Mouse (Mus musculus): ENCODE results near the gene Bicc1. TPM values are rescaled to one million over a fixed set of nuclear protein-coding genes. Genes with fewer than 3 reads are reported as not detected.
"Not testable (repeated sequence)": the region's sequence is repeated elsewhere in the genome, so short reads cannot be mapped to it uniquely, and the experiment has no call there.

The Bicc1 gene
- total and polyA plus RNA-seq, 3 experiments: 0.16 TPM; not detected in 2

- Histone ChIP-seq H3K36me3 (replicated peaks) (no peaks in the 10 kb centered on the region), H3K27me3 (ENCODE audit: insufficient read depth, low read length) (no peaks in the 10 kb centered on the region), H3K4me1 (ENCODE audit: insufficient read depth, low read depth, low read length) (no peaks in the 10 kb centered on the region), H3K9me3 (replicated peaks) (peaks cover 61% of the 10 kb centered on the region), H3K4me3 (ENCODE audit: low read depth, low read length) (no peak overlapping the region)
- DNase-seq (ENCODE audit: low spot score) (no peak), ATAC-seq (ENCODE audit: extremely low read depth, insufficient number of reproducible peaks, low FRiP score, poor library complexity, severe bottlenecking) (no peak)
- TF ChIP-seq GATA2 (IDR thresholded peaks at IDR 0.05; ENCODE audit: borderline replicate concordance, low read depth, low read length): no peak
- no peak for TF ChIP-seq CTCF (IDR thresholded peaks at IDR 0.05; ENCODE audit: low read depth, low read length)
- TF ChIP-seq GATA1 (IDR thresholded peaks at IDR 0.05; ENCODE audit: borderline replicate concordance, low read length): no peak
- TF ChIP-seq TAL1 (conservative IDR thresholded peaks at IDR 0.05; ENCODE audit: low read depth, low read length): no peak
- no peak for TF ChIP-seq POLR2AphosphoS5 (IDR thresholded peaks at IDR 0.05; ENCODE audit: insufficient replicate concordance, low read depth, low read length)
Observed at GRCm38 (mm10) chr10:70971156-70971555, 188.3 kb downstream of the Bicc1 start.

DNA sequence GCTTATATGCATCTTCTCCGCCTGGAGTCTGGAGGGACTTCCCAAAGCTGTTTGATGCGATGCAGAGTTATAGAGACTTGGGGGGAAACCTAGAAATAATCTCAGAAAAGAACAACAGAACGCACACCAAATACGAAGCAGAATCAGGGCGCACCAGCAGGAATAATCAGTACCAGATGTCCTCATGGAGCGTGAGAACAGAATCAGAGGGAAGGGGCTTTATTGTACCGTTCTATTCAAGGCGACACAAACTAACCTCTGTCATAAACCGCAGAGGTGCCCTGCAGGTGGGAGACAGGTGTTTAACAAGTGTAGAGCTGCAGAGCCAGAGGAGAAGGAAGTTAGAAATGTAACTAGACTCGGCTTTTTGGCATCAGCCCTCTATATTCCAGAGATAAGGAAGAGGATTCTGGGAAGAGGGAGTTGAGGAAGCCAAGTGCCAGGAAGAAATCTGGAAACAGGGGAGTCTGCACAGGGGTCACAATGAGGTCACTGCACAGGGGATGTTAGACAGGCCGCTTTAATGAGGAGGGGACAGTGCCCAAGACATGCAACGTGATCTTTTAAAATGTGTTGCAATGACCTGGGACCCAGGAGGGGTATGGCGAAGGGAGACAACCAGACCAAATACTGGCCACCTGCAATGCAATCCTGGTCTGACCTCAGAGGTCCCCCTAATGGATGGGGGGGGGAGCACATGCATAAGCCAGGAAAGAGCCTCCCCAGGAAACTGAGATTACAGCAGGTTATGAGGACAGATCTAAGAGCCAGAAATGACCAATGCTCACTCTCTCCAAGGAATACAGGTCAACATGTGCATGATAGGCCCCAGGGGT lies 190.4 kb downstream of the Bicc1 start:
- DNase-seq (ENCODE audit: low spot score): no peak
- H3K4me1 ChIP-seq (ENCODE audit: insufficient read depth, low read depth, low read length): no peaks in the 10 kb centered on the region
- no peaks in the 10 kb centered on the region for H3K27me3 ChIP-seq (ENCODE audit: insufficient read depth, low read length)
- ATAC-seq (ENCODE audit: extremely low read depth, insufficient number of reproducible peaks, low FRiP score, poor library complexity, severe bottlenecking): no peak
- peaks cover 59% of the 10 kb centered on the region for H3K9me3 ChIP-seq (replicated peaks)
- TF ChIP-seq TAL1 (conservative IDR thresholded peaks at IDR 0.05; ENCODE audit: low read depth, low read length) (no peak), GATA1 (IDR thresholded peaks at IDR 0.05; ENCODE audit: borderline replicate concordance, low read length) (no peak), CTCF (IDR thresholded peaks at IDR 0.05; ENCODE audit: low read depth, low read length) (no peak), POLR2AphosphoS5 (IDR thresholded peaks at IDR 0.05; ENCODE audit: insufficient replicate concordance, low read depth, low read length) (no peak), GATA2 (IDR thresholded peaks at IDR 0.05; ENCODE audit: borderline replicate concordance, low read depth, low read length) (no peak)
- no peaks in the 10 kb centered on the region for H3K36me3 ChIP-seq (replicated peaks)
- H3K4me3 ChIP-seq (ENCODE audit: low read depth, low read length): no peak overlapping the region

- Histone ChIP-seq H3K9me3 (replicated peaks) (peaks cover 62% of the 10 kb centered on the region), H3K4me3 (ENCODE audit: low read depth, low read length) (no peak overlapping the region), H3K4me1 (ENCODE audit: insufficient read depth, low read depth, low read length) (no peaks in the 10 kb centered on the region), H3K36me3 (replicated peaks) (no peaks in the 10 kb centered on the region), H3K27me3 (ENCODE audit: insufficient read depth, low read length) (no peaks in the 10 kb centered on the region)
- TF ChIP-seq TAL1 (conservative IDR thresholded peaks at IDR 0.05; ENCODE audit: low read depth, low read length): no peak
- no peak for TF ChIP-seq GATA2 (IDR thresholded peaks at IDR 0.05; ENCODE audit: borderline replicate concordance, low read depth, low read length)
- TF ChIP-seq GATA1 (IDR thresholded peaks at IDR 0.05; ENCODE audit: borderline replicate concordance, low read length): no peak
- ATAC-seq (ENCODE audit: extremely low read depth, insufficient number of reproducible peaks, low FRiP score, poor library complexity, severe bottlenecking) (no peak), DNase-seq (ENCODE audit: low spot score) (no peak)
Observed at GRCm38 (mm10) chr10:70966642-70967345, 192.7 kb downstream of the Bicc1 start.

GRCm38 (mm10) chr10:70964706-70965105 lies 194.8 kb downstream of the Bicc1 start:
- ATAC-seq (ENCODE audit: extremely low read depth, insufficient number of reproducible peaks, low FRiP score, poor library complexity, severe bottlenecking) (no peak), DNase-seq (ENCODE audit: low spot score) (no peak)
- no peaks in the 10 kb centered on the region for H3K4me1 ChIP-seq (ENCODE audit: insufficient read depth, low read depth, low read length)
- TF ChIP-seq GATA2 (IDR thresholded peaks at IDR 0.05; ENCODE audit: borderline replicate concordance, low read depth, low read length): no peak
- no peak for TF ChIP-seq CTCF (IDR thresholded peaks at IDR 0.05; ENCODE audit: low read depth, low read length)
- TF ChIP-seq TAL1 (conservative IDR thresholded peaks at IDR 0.05; ENCODE audit: low read depth, low read length): no peak
- no peak for TF ChIP-seq POLR2AphosphoS5 (IDR thresholded peaks at IDR 0.05; ENCODE audit: insufficient replicate concordance, low read depth, low read length)
- no peak for TF ChIP-seq GATA1 (IDR thresholded peaks at IDR 0.05; ENCODE audit: borderline replicate concordance, low read length)
- no peaks in the 10 kb centered on the region for H3K36me3 ChIP-seq (replicated peaks)
- H3K27me3 ChIP-seq (ENCODE audit: insufficient read depth, low read length): no peaks in the 10 kb centered on the region
- peaks cover 70% of the 10 kb centered on the region for H3K9me3 ChIP-seq (replicated peaks)
- H3K4me3 ChIP-seq (ENCODE audit: low read depth, low read length): no peak overlapping the region

- Histone ChIP-seq H3K4me1 (ENCODE audit: insufficient read depth, low read depth, low read length) (no peaks in the 10 kb centered on the region), H3K9me3 (replicated peaks) (peaks cover 66% of the 10 kb centered on the region), H3K27me3 (ENCODE audit: insufficient read depth, low read length) (no peaks in the 10 kb centered on the region), H3K36me3 (replicated peaks) (no peaks in the 10 kb centered on the region), H3K4me3 (ENCODE audit: low read depth, low read length) (no peak overlapping the region)
- DNase-seq (ENCODE audit: low spot score) (peak; percentile 1), ATAC-seq (ENCODE audit: extremely low read depth, insufficient number of reproducible peaks, low FRiP score, poor library complexity, severe bottlenecking) (no peak; the same call in 1 of the 2 replicates)
- TF ChIP-seq GATA2 (IDR thresholded peaks at IDR 0.05; ENCODE audit: borderline replicate concordance, low read depth, low read length) (no peak), CTCF (IDR thresholded peaks at IDR 0.05; ENCODE audit: low read depth, low read length) (0 out of 2 replicates have a peak, but pooled peaks have one; percentile 12)
Observed at GRCm38 (mm10) chr10:70963599-70964193, 195.8 kb downstream of the Bicc1 start.

DNA sequence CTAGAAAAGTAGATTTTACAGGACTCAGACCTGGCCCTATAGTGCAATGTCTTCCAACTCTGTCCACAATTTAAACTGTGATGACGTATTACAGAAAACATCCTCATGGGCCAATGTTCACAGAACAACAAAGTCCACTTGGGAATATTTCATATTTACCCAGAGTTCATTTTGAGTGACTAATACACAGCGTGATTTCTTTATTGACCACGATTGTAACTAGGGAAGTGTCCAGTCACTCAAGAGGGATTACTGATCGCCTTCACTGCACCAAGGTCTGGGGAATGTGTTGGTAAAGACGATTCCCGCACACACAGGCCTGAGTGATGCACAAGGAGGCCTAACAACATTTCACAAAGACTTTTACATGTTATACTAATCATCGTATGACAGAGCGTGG lies 197.9 kb downstream of the Bicc1 start:
- TF ChIP-seq POLR2AphosphoS5 (IDR thresholded peaks at IDR 0.05; ENCODE audit: insufficient replicate concordance, low read depth, low read length): no peak
- no peak for TF ChIP-seq GATA2 (IDR thresholded peaks at IDR 0.05; ENCODE audit: borderline replicate concordance, low read depth, low read length)
- no peak for TF ChIP-seq TAL1 (conservative IDR thresholded peaks at IDR 0.05; ENCODE audit: low read depth, low read length)
- TF ChIP-seq CTCF (IDR thresholded peaks at IDR 0.05; ENCODE audit: low read depth, low read length): no peak
- no peak for TF ChIP-seq GATA1 (IDR thresholded peaks at IDR 0.05; ENCODE audit: borderline replicate concordance, low read length)
- peaks cover 69% of the 10 kb centered on the region for H3K9me3 ChIP-seq (replicated peaks)
- H3K4me3 ChIP-seq (ENCODE audit: low read depth, low read length): no peak overlapping the region
- no peaks in the 10 kb centered on the region for H3K4me1 ChIP-seq (ENCODE audit: insufficient read depth, low read depth, low read length)
- no peaks in the 10 kb centered on the region for H3K36me3 ChIP-seq (replicated peaks)
- DNase-seq (ENCODE audit: low spot score): no peak
- no peaks in the 10 kb centered on the region for H3K27me3 ChIP-seq (ENCODE audit: insufficient read depth, low read length)
- no peak for ATAC-seq (ENCODE audit: extremely low read depth, insufficient number of reproducible peaks, low FRiP score, poor library complexity, severe bottlenecking)

DNA sequence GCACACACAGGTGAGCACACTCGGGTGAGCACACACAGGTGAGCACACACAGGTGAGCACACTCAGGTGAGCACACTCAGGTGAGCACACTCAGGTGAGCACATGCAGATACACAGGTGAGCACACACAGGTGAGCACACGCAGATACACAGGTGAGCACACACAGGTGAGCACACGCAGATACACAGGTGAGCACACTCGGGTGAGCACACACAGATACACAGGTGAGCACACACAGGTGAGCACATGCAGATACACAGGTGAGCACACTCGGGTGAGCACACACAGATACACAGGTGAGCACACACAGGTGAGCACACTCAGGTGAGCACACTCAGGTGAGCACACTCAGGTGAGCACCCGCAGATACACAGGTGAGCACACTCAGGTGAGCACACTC lies 199.1 kb downstream of the Bicc1 start:
- not testable (repeated sequence) for H3K4me3 ChIP-seq (ENCODE audit: low read depth, low read length); H3K4me1 ChIP-seq (ENCODE audit: insufficient read depth, low read depth, low read length); ATAC-seq (ENCODE audit: extremely low read depth, insufficient number of reproducible peaks, low FRiP score, poor library complexity, severe bottlenecking); H3K27me3 ChIP-seq (ENCODE audit: insufficient read depth, low read length); H3K36me3 ChIP-seq (replicated peaks); DNase-seq (ENCODE audit: low spot score)
- H3K9me3 ChIP-seq (replicated peaks): peaks cover 72% of the 10 kb centered on the region

All from G1E (cell line).